Mouse (Mus musculus): Measurements from ENCODE around the gene Plekha1.

- TF ChIP-seq CTCF (IDR thresholded peaks at IDR 0.05; ENCODE audit: low read depth, low read length) (no peak), GATA1 (IDR thresholded peaks at IDR 0.05; ENCODE audit: borderline replicate concordance, low read length) (no peak), TAL1 (conservative IDR thresholded peaks at IDR 0.05; ENCODE audit: low read depth, low read length) (no peak), POLR2AphosphoS5 (IDR thresholded peaks at IDR 0.05; ENCODE audit: insufficient replicate concordance, low read depth, low read length) (no peak)
These were observed 72.4 kb downstream of the Plekha1 start for GRCm38 (mm10) chr7:130938005-130938404.
